Mouse (Mus musculus) G1E (cell line): ENCODE measurements around the gene Fhl3.

Experiments used
- CTCF ChIP-seq: IDR thresholded peaks from 2 replicates; pipeline ENCODE4 v1.5.1; 2012; ENCODE audit warnings: low read depth, low read length, inconsistent platforms, mixed read lengths
- POLR2AphosphoS5 ChIP-seq: IDR thresholded peaks from 2 replicates; pipeline ENCODE4 v1.6.1; 2012; ENCODE audit warnings: low read depth, low read length, inconsistent platforms; ENCODE audit not compliant: insufficient replicate concordance
- TAL1 ChIP-seq: conservative IDR thresholded peaks from 2 replicates; pipeline ENCODE4 v1.6.1; 2012; ENCODE audit warnings: low read depth, low read length, inconsistent platforms, mixed read lengths

DNA sequence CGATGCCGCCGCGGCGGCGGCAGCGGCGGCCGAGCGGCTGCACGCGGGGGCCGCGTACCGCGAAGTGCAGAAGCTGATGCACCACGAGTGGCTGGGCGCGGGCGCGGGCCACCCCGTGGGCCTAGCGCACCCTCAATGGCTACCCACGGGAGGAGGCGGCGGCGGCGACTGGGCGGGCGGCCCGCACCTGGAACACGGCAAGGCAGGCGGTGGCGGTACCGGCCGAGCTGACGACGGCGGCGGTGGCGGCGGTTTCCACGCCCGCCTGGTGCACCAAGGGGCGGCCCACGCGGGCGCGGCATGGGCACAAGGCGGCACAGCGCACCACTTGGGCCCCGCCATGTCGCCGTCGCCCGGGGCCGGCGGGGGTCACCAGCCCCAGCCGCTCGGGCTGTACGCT, 42.7 kb upstream of the Fhl3 start:
- TF ChIP-seq CTCF (no peak), TAL1 (no peak), POLR2AphosphoS5 (no peak)
